Mouse (Mus musculus) gastrocnemius, postnatal 14 days (tissue): Measurements from ENCODE around the gene Anxa6. TPM values are rescaled to one million over a fixed set of nuclear protein-coding genes. Genes with fewer than 3 reads are reported as not detected.
A peak's percentile ranks its signal among the peaks of the same experiment; 100 is the strongest.

Experiments
- DNase-seq: peaks from one replicate; pipeline ENCODE4 v3.0.0; 2021; ENCODE audit warnings: mixed read lengths
- intact Hi-C: fragments of 180-260 bp; cut with DNase I; formaldehyde crosslinking; loops from one replicate; pipeline ENCODE4 v1.15.1; 2025; ENCODE audit warnings: low total_unique reads
- total RNA-seq, 2 experiments: library from RNA; stranded (reverse); gene quantifications; 2 replicates each; pipeline ENCODE4 v1.2.3; 2021

Gene Anxa6
- total RNA-seq, 2 experiments from 2014 or later: 222 to 236 TPM

- intact Hi-C loops: no loop called here
- DNase-seq: no peak
These were observed 88.5 kb downstream of the Anxa6 start for GRCm38 (mm10) chr11:54944702-54945101.

GRCm38 (mm10) chr11:54940056-54940455 lies 93.2 kb downstream of the Anxa6 start:
- no peak for DNase-seq
- intact Hi-C loops: no loop called here

GRCm38 (mm10) chr11:54939501-54939900 lies 93.7 kb downstream of the Anxa6 start:
- intact Hi-C loops: no loop called here
- no peak for DNase-seq

- intact Hi-C loops: no loop called here
These were observed 96.5 kb downstream of the Anxa6 start for GRCm38 (mm10) chr11:54936771-54937140.

DNA sequence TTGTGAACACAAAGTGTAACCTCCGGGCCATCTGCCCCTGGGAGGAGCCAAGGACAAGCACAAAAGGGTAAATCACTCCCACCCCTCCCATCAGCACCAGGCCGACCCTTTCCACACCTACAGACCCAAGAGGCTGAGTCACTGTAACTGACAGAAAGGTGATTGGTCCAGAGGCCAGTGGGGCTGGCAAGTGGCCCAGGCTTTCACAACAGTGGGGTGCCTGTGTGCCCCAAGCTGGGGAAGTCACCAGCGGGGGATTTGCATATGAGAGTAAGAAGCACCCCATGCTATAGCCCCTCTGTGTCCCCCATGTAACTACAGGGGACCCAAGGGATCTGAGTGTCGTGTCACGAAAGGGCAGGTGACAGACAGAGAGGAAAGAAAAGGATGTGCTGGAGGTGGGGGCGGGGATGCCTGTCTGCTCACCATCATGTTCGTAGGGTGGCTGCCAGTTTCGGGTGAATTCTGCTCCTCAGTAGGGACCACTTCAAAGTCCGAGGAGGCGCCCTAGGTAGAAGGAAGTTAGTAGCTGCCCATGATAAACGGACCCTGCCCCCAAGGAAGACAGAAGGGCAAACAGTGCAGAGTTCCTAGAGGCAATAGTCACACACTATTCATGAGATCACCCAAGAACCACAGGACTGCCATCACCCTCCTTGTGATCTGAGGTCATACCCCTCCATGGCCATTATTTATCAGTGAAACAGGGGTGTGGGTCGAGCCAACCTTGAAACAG lies 97.0 kb downstream of the Anxa6 start:
- DNase-seq: no peak
- intact Hi-C loops: no loop called here

More at GRCm38 (mm10) chr11:54936771-54937140, 96.5 kb downstream of the Anxa6 start:
- DNase-seq: no peak

DNA sequence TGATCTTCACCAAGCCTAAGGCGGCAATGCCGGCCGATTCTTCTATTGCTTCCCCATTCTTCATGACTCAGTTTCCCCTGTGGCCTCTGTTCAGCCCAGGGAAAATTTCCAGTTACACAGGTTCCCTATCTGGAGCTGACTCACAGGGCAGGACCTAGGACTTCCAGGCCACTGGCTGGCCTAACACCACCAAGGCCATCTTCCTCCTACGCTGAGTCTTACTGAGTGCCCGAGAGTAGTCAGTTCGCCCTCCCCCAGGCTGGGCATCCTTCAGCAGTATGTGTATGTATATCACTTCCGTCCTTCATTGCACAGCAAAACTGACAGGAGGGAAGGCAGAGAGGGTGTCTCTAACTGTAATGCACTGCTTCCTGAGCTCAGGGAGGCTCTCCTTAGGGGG lies 99.0 kb downstream of the Anxa6 start:
- no peak for DNase-seq
- intact Hi-C loops: loop anchor here (2.0 kb wide), 1 partner anchor 47 kb away; no protein-coding TSS in a partner anchor

DNA sequence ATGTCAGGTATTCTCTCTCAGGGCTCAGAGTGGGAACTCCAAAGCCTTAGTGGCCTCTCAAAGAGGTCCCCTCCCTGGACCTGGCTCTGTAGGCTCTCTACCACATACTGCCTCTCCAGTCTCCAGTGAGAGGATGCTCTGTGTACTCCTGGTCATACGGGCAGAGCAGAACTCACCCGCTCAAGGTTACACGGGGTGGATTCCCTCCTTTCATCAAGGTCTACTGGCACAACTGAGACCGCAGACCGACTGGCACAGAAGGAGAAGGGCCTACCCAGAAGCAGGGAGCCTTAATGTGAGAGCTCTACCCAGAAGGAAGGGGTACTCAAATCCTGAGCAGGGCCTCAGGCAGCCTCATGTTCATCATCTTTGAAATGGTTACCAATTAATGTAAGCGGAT lies 100.7 kb downstream of the Anxa6 start:
- DNase-seq: no peak

DNA sequence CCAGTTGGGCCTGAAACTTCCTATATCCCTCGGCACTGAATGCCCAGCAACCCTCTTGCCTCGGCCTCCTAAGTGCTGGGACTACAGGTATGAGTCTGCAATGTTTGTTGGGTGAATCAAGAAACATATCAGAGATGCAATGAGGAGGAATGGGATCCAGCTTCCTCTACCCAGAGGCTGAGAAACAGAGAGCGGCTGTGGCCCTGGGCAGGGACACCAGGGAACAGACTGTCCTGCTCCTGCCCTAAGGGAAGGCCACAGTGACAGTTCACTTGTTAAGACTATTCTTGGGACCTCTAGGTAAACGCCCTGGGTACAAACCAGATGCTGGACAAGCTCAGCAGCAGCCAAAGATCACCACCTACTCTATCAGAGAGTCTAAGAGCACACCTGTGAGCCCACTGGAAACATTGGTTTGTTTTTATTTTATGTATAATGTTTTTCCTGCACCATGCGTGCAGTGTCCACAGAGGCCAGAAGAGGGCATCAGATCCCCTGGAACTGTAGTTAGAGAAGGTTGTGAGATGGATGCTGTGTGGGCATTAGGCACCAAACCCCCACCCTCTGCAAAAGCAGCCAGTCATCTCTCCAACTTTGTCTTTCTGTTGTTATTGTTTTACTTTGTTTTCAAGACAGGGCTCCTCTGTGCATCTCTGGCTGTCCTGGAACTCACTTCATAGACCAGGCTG lies 101.7 kb downstream of the Anxa6 start:
- intact Hi-C loops: no loop called here
- no peak for DNase-seq

More for the DNA sequence above, 100.7 kb downstream of the Anxa6 start:
- intact Hi-C loops: no loop called here

- peak; percentile 52 for DNase-seq
- intact Hi-C loops: no loop called here
These were observed 102.8 kb downstream of the Anxa6 start for GRCm38 (mm10) chr11:54930318-54930979.

DNA sequence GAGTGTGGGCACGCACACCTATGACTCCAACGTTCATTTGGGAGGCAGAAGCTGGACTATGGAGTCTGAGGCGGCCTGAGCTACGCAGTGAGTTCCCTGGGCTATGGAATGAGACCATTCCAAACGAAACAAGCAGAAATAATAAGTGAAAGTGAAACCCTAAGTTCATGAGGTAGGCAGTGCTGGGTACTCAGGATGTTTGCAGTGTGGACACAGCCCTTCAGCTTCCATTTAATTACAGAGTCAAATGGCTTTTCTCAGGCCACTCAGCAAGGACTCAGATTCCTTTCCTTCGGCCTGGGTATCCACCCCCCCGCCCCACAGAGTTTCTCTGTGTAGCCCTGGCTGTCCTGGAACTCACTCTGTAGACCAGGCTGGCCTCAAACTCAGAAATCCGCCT lies 103.5 kb downstream of the Anxa6 start:
- DNase-seq: no peak
- intact Hi-C loops: loop anchor here (2.0 kb wide), 1 partner anchor 57 kb away; no protein-coding TSS in a partner anchor

DNA sequence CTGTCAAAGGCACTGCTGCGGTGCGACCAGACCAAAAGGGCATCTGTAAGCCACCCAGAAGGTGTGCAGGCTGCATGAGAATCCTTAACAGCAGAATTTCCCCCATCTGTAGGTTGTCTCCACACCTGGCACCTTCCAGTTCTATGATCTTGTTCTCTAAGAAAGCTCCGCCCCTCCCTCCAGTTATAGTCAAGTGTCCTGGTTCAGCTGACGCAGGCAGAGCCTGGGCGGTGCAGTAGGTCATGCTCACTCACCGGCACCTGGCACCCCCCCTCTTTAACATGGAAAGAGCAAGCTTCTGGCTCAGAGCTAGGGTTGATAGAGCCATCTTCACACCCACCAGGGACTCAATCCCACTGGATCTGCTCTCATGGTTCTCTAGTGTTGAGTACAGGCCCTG lies 104.0 kb downstream of the Anxa6 start:
- intact Hi-C loops: loop anchor here (2.0 kb wide), 1 partner anchor 58 kb away; no protein-coding TSS in a partner anchor
- no peak for DNase-seq

Other genes with a start within 250 kb of the Anxa6 start
- 10 to 100 TPM; 15.6 to 18.8 TPM for gene Cdc42se2, start 245.8 kb downstream of the Anxa6 start, total RNA-seq
- gene Lyrm7, start 172.5 kb downstream of the Anxa6 start, total RNA-seq: 10 to 100 TPM; 17.3 to 20.6 TPM
- gene Hint1, start 167.1 kb downstream of the Anxa6 start, total RNA-seq: 100 to 1,000 TPM; 192 to 195 TPM
- gene Gpx3, start 131.0 kb downstream of the Anxa6 start, total RNA-seq: 10 to 100 TPM; 19.0 to 22.6 TPM
- 10 to 100 TPM; 28.8 to 31.1 TPM for gene Tnip1, start 70.5 kb downstream of the Anxa6 start, total RNA-seq
- 10 to 100 TPM in 1 of 2 experiments, 1 to 10 TPM in 1; 7.8 to 14.0 TPM for gene Ccdc69, start 44.7 kb upstream of the Anxa6 start, total RNA-seq
- 1 to 10 TPM; 9.0 to 9.9 TPM for gene Gm2a, start 64.7 kb upstream of the Anxa6 start, total RNA-seq
- not detected for gene Slc36a3, start 118.3 kb upstream of the Anxa6 start, total RNA-seq
- 1 to 10 TPM in 1 of 2 experiments, under 1 TPM in 1; 0.66 to 2.4 TPM for gene Slc36a2, start 151.6 kb upstream of the Anxa6 start, total RNA-seq
- gene Slc36a1, start 170.9 kb upstream of the Anxa6 start, total RNA-seq: 1 to 10 TPM; 4.7 to 5.7 TPM